ENCODE assay signal across 21 mouse cellular contexts in the genomic region with DNA sequence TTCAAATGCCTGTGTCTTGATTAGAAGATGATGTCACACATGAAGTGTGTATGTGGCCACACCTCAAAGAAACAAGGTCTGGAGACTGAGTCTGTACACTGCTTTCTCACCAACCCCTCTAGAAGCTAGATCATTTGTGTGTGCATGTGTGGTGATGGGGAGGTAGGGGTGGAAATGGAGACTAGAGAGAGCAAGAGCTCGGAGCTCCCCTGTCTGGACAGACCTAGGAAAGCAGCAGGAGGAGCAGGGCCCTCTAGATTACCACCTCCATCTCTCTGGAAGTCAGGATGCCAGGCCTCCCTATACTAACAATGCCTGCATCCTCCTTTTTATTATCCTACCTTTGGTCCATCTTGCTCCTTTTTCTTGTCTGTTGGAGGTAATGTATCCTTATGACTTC. TPM values are rescaled to one million over a fixed set of nuclear protein-coding genes. Genes with fewer than 3 reads are reported as not detected.
"Had no signal": no experiment of that assay in that cellular context is flagged by ENCODE, and none has a peak within 500 bp of the region (broad histone marks: within the 10 kb centered on the region; RNA-seq: fewer than 3 reads in every experiment).

No protein-coding gene starts in this region.

- DNase-seq: lung, adult 18-20 months; lung, embryonic 14.5 days; lung, postnatal 10 days; lung, postnatal 4 days; midbrain, embryonic 14.5 days; retina, postnatal 1 day; right cerebral cortex, adult 18-20 months; right cerebral cortex, postnatal 25 days; right cerebral cortex, postnatal 4 days; spleen, adult 18-20 months; thymus, adult 18-20 months; thymus, postnatal 25 days; thymus, postnatal 4 days had no signal

- ATAC-seq: midbrain, embryonic 16.5 days had no signal

- H3K4me3 ChIP-seq: midbrain, embryonic 10.5 days; midbrain, embryonic 12.5 days; myocyte; neural tube, embryonic 13.5 days; neural tube, embryonic 15.5 days had no signal

- H3K36me3 ChIP-seq: midbrain, embryonic 12.5 days; neural tube, embryonic 13.5 days; neural tube, embryonic 15.5 days had no signal

- H3K27me3 ChIP-seq: midbrain, embryonic 12.5 days; neural tube, embryonic 13.5 days; neural tube, embryonic 15.5 days had no signal

- H3K27ac ChIP-seq: midbrain, embryonic 10.5 days; midbrain, embryonic 12.5 days; neural tube, embryonic 13.5 days; neural tube, embryonic 15.5 days had no signal

- H3K4me1 ChIP-seq: midbrain, embryonic 10.5 days; midbrain, embryonic 12.5 days; neural tube, embryonic 13.5 days; neural tube, embryonic 15.5 days had no signal

RNA-seq across cellular contexts. Expression of gene Chn1, which starts 27.8 kb away (rescaled TPM):
- total RNA-seq: megakaryocyte, adult 5-6 weeks; megakaryocyte-erythroid progenitor cell, adult 5-6 weeks had no signal
